In genomic region chr7:143094592-143095553, GRCm38 (mm10) we compare ENCODE assay signal across 9 mouse cellular contexts. TPM values are rescaled to one million over a fixed set of nuclear protein-coding genes. Genes with fewer than 3 reads are reported as not detected.
DNase-seq lines count a peak whose midpoint lies in the region; ATAC-seq and TF ChIP-seq lines count a peak whose summit lies in the region.
"Had no signal": no experiment of that assay in that cellular context is flagged by ENCODE, and none has a peak within 500 bp of the region (broad histone marks: within the 10 kb centered on the region; RNA-seq: fewer than 3 reads in every experiment).

TSS of gene Trpm5 (minus strand) at chr7:143094642.

- DNase-seq in frontal cortex, postnatal 36 days (ENCODE audit: low spot score in 2 of 2): peak; percentile 38 to 45
- peak; percentile 61 for DNase-seq in MN1 (ENCODE audit: low spot score)
- peak; percentile 83 to 84 for DNase-seq in kidney, postnatal 4 days
- peak; percentile 83 for DNase-seq in lung, postnatal 14 days
- DNase-seq in testis, postnatal 10 days (ENCODE audit: low spot score): peak; percentile 84

- H3K4me2 ChIP-seq in heart, embryonic 13.5 days: no peak within 1 kb of the TSS

- no peak within 1 kb of the TSS for H3K27ac ChIP-seq in cortical plate, adult 2 months (ENCODE audit: insufficient read depth, low read length)
- H3K27ac ChIP-seq in heart, embryonic 13.5 days (replicated peaks): no peak within 1 kb of the TSS

- H3K4me1 ChIP-seq in cortical plate, adult 2 months (ENCODE audit: control insufficient read depth, insufficient read depth, low read length): no peaks in the 10 kb centered on the region
- H3K4me1 ChIP-seq in heart, embryonic 13.5 days: peaks cover 7% of the 10 kb centered on the region; the same call in 1 of the 2 replicates

- ATAC-seq in frontal cortex, adult (ENCODE audit: low TSS enrichment): no peak
- no peak for ATAC-seq in heart, embryonic 13.5 days (ENCODE audit: extremely low read depth, insufficient number of reproducible peaks, low FRiP score, low TSS enrichment)

- no peaks in the 10 kb centered on the region for H3K9me3 ChIP-seq in heart, embryonic 13.5 days

- peak within 1 kb of the TSS; percentile 63; the same call in 1 of the 2 replicates for H3K9ac ChIP-seq in heart, embryonic 13.5 days

- H3K4me3 ChIP-seq in cortical plate, adult 2 months (ENCODE audit: insufficient read depth, low read length): no peak within 1 kb of the TSS
- no peak within 1 kb of the TSS for H3K4me3 ChIP-seq in heart, embryonic 13.5 days
- H3K4me3 ChIP-seq: myocyte had no signal

- peak; percentile 61 for TF ChIP-seq CTCF in cortical plate, adult 2 months (IDR thresholded peaks at IDR 0.05; ENCODE audit: extremely low read depth, insufficient read depth, low read length)

- H3K36me3 ChIP-seq in heart, embryonic 13.5 days: no peaks in the 10 kb centered on the region

- peaks cover 44% of the 10 kb centered on the region for H3K27me3 ChIP-seq in heart, embryonic 13.5 days (replicated peaks)

- TF ChIP-seq POLR2A in cortical plate, adult 2 months (IDR thresholded peaks at IDR 0.05; ENCODE audit: extremely low read depth, insufficient read depth, low read length): no peak

- 33% methylated on average over 10 of the region's 10 CpGs for WGBS in heart, embryonic 13.5 days

RNA-seq across cellular contexts. Expression of gene Trpm5, which starts in this region (rescaled TPM):
- polyA plus RNA-seq in cortical plate, adult 2 months (2012; rRNA removed): not detected in 2 replicates
- 3.5 and 4.4 TPM in 2 replicates for polyA plus RNA-seq in heart, embryonic 13.5 days (2015; fragmentation: Nextera tagmentation; extraction: Ambion mirVana)
